Mouse (Mus musculus) layer of hippocampus, adult 9-10 months (tissue): ENCODE measurements around the gene Slc22a19.
"Not testable (repeated sequence)": the region's sequence is repeated elsewhere in the genome, so short reads cannot be mapped to it uniquely, and the experiment has no call there.

ENCODE experiments used
- DNase-seq: peaks from one replicate; pipeline ENCODE4 v3.0.0; 2022; ENCODE audit warnings: low spot score

The Slc22a19 gene

DNA sequence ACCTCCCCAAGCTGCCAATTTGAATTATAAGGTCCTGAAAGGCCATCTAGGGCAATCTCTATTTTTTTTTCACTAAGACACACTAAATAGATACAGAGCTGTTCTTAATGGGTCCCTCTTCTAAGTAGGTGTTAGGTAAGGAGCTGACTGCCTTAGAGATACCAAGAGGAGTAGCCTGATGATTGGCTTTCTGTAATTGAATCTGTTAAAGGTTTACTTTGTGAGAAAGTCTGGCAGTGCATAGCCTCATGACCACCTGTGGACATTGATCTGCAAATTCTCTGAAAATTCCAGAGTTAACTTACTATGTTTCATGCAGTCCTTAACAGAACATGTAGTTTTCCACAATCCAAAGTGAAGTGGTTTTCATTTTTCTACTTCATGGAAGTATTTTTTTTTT is at the start of gene Slc22a19:
Slc22a19 (minus strand) TSS at position 163 of the 400 bp plus-strand sequence.
- no peak for DNase-seq

GRCm38 (mm10) chr19:7753371-7753770 is 42.3 kb upstream of the Slc22a19 start:
- not testable (repeated sequence) for DNase-seq

GRCm38 (mm10) chr19:7729543-7729942 is 18.4 kb upstream of the Slc22a19 start:
- DNase-seq = peak; percentile 27

- not testable (repeated sequence) for DNase-seq
These were observed 18.0 kb downstream of the Slc22a19 start for GRCm38 (mm10) chr19:7693104-7693503.

- DNase-seq = no peak
These were observed 19.9 kb downstream of the Slc22a19 start for GRCm38 (mm10) chr19:7691259-7691658.

GRCm38 (mm10) chr19:7687988-7688387 is 23.1 kb downstream of the Slc22a19 start:
- DNase-seq = no peak

- DNase-seq = no peak
These were observed 39.1 kb downstream of the Slc22a19 start for GRCm38 (mm10) chr19:7672033-7672432.

- DNase-seq = no peak
These were observed 62.0 kb downstream of the Slc22a19 start for GRCm38 (mm10) chr19:7648913-7649666.

- no peak for DNase-seq
These were observed 77.3 kb downstream of the Slc22a19 start for GRCm38 (mm10) chr19:7633786-7634185.

DNA sequence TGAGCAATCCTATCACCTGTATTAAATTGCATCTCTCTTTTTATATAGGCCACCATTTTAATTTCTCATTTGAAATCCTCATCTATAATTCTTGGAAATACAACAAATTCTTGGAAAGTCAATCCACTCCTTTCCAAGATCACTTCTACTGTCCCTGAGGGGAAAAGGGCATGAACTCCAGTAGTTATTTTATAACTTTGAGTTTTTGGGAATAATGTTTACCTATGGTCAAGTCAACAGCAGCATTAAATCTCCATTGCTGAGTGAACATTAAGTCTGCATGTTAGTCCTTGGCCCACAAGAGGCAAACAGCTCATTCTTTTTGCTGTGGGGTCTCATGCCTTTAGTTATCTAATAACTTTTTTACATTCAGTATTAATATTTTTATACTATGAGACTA is 78.1 kb downstream of the Slc22a19 start:
- DNase-seq = no peak
